Mouse (Mus musculus) thymus, adult 2 months (tissue): ENCODE results near the gene Rhag. TPM values are rescaled to one million over a fixed set of nuclear protein-coding genes. Genes with fewer than 3 reads are reported as not detected.
A peak's percentile ranks its signal among the peaks of the same experiment; 100 is the strongest.

ENCODE experiments used
- DNase-seq: peaks from one replicate; pipeline ENCODE4 v3.0.0; 2021
- H3K27ac ChIP-seq: fragments of 200-500 bp; 2 replicates; pipeline ENCODE4 v1.5.1; 2012; ENCODE audit warnings: low read length, control low read depth; ENCODE audit not compliant: control insufficient read depth, insufficient read depth
- H3K27me3 ChIP-seq: fragments of 200-500 bp; 2 replicates; pipeline ENCODE4 v1.6.1; 2012; ENCODE audit warnings: mild to moderate bottlenecking, low read length, moderate library complexity, mixed read lengths; ENCODE audit not compliant: control insufficient read depth, insufficient read depth
- H3K36me3 ChIP-seq: fragments of 200-500 bp; 2 replicates; pipeline ENCODE4 v1.6.1; 2012; ENCODE audit warnings: mild to moderate bottlenecking, low read length, moderate library complexity; ENCODE audit not compliant: control insufficient read depth, insufficient read depth
- H3K4me1 ChIP-seq: fragments of 200-500 bp; replicated peaks from 2 replicates; pipeline ENCODE4 v1.6.1; 2012; ENCODE audit warnings: low read length; ENCODE audit not compliant: control insufficient read depth, insufficient read depth
- H3K4me3 ChIP-seq: fragments of 200-500 bp; 2 replicates; pipeline ENCODE4 v1.5.1; 2012; ENCODE audit warnings: mild to moderate bottlenecking, low read length, control low read depth, moderate library complexity; ENCODE audit not compliant: control insufficient read depth, insufficient read depth
- CTCF ChIP-seq: fragments of 200-500 bp; IDR thresholded peaks from 2 replicates; pipeline ENCODE4 v1.5.1; 2012; ENCODE audit warnings: mild to moderate bottlenecking, control low read depth, low read length, moderate library complexity, borderline replicate concordance; ENCODE audit not compliant: control insufficient read depth, poor library complexity, insufficient read depth; ENCODE audit errors: extremely low read depth
- POLR2A ChIP-seq: fragments of 200-500 bp; IDR thresholded peaks from 2 replicates; pipeline ENCODE4 v1.6.1; 2012; ENCODE audit warnings: mild to moderate bottlenecking, low read length, control low read depth, moderate library complexity; ENCODE audit not compliant: control insufficient read depth, poor library complexity, insufficient read depth; ENCODE audit errors: extremely low read depth
- WGBS: fragments of 180-500 bp; shearing (Covaris S2); methylation state at CpG from one replicate; pipeline ENCODE4 v1.1.7; 2018; 5-methylcytosine and 5-hydroxymethylcytosine counted together
- polyA plus RNA-seq: library from polyadenylated mRNA; depleted of rRNA; stranded (reverse); fragments of >200 nt; gene quantifications from 2 replicates; pipeline ENCODE4 v1.2.3, GENCODE M21; 2012

Rhag gene
- polyA plus RNA-seq, 1 experiment, result not detected

DNA sequence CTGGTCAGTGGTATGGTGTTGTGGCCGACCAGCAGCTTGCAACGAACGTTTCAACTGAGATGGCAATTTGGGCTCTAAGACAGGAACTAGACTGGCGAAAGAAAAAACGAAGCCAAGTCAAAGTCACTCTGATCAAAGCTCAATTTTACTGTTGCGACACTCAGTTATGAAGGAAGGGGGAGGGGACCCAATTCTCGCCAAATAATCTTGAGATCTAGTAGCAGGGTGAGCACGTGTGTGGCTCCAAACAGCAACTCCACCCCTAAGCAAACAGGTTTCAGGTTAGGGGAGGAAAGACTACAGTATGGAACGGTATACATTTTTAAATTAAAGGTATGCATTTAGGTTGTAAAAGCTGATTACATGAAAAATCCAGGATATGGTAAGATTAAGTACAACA, 10.6 kb downstream of the Rhag start:
- 26% methylated on average over 9 of the region's 9 CpGs for WGBS
- no peaks in the 10 kb centered on the region for H3K36me3 ChIP-seq
- H3K27ac ChIP-seq, result no peak overlapping the region

DNA sequence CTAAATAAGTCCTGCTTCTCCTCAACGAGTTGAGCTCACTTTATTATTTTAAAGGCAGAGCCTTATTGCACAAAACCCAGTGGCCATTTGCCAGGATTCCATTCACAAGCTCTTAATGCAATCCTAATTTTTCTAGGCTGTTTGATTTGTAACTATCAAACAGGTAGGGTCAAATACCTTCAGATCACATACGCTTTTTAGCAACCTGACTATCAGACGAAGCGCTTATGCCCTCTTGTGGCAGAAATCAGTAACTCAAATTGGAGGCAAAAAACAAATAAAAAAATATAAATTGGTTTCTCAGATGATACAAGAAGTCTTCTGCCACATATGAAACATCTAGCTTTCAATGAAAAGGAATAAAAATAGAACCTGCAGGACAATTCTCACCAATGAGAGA, 12.9 kb downstream of the Rhag start:
- no peak for DNase-seq

More for the DNA sequence above, 10.6 kb downstream of the Rhag start:
- DNase-seq, result no peak
- H3K4me3 ChIP-seq, result no peak overlapping the region
- TF ChIP-seq POLR2A (no peak), CTCF (no peak)
- no peaks in the 10 kb centered on the region for H3K27me3 ChIP-seq
- no peaks in the 10 kb centered on the region for H3K4me1 ChIP-seq

DNA sequence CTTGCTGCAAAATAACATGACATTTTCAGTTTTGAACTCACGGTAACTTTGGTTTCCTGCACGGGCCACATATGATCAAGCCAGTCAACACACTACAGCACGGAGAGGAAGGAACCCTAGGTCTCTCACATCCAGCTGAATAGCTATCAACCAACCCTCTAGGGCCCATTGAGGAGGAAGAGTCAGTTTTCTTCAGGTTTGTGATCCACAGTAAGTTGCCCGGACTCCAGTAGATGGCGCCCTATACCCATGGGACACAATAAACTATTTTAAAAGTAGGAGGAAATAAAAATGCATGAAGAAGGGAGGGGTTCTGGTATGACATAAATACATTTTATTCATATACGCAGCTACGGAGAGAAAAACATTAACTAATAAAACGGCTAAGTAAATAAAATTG, 13.6 kb downstream of the Rhag start:
- H3K27ac ChIP-seq, result no peak overlapping the region
- no peaks in the 10 kb centered on the region for H3K36me3 ChIP-seq
- no peak overlapping the region for H3K4me3 ChIP-seq
- 30% methylated on average over 8 of the region's 8 CpGs for WGBS
- TF ChIP-seq POLR2A (no peak), CTCF (no peak)
- peak; percentile 23 for DNase-seq
- no peaks in the 10 kb centered on the region for H3K27me3 ChIP-seq
- H3K4me1 ChIP-seq, result no peaks in the 10 kb centered on the region

More for the DNA sequence above, 12.9 kb downstream of the Rhag start:
- Histone ChIP-seq H3K4me1 (no peaks in the 10 kb centered on the region), H3K4me3 (no peak overlapping the region), H3K27ac (no peak overlapping the region), H3K27me3 (no peaks in the 10 kb centered on the region), H3K36me3 (no peaks in the 10 kb centered on the region)
- TF ChIP-seq POLR2A, result no peak
- no peak for TF ChIP-seq CTCF
- 19% methylated on average over 4 of the region's 4 CpGs for WGBS

DNA sequence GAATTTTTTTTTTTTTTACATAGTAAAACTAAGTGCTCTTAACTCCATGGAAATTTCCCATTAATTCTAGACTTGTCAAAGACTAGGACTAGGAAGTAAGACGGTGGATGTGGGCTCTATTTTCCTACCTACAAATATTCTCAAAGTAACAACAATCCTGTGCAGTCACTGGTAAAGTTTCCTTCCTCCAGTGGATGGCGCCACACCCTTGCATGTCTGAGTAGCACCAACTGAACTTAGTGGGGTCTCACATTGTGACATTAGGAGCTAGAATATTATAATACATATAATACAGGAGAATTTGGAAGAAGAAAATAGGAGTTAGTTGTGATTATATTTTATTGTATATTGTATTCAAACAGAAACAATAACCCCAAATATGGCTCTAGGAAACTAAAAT, 20.9 kb downstream of the Rhag start:
- DNase-seq, result no peak
- H3K36me3 ChIP-seq, result no peaks in the 10 kb centered on the region
- TF ChIP-seq CTCF (no peak), POLR2A (no peak)
- H3K27ac ChIP-seq, result no peak overlapping the region
- no peak overlapping the region for H3K4me3 ChIP-seq
- H3K27me3 ChIP-seq, result no peaks in the 10 kb centered on the region
- 50% methylated on average over 2 of the region's 2 CpGs for WGBS
- no peaks in the 10 kb centered on the region for H3K4me1 ChIP-seq

DNA sequence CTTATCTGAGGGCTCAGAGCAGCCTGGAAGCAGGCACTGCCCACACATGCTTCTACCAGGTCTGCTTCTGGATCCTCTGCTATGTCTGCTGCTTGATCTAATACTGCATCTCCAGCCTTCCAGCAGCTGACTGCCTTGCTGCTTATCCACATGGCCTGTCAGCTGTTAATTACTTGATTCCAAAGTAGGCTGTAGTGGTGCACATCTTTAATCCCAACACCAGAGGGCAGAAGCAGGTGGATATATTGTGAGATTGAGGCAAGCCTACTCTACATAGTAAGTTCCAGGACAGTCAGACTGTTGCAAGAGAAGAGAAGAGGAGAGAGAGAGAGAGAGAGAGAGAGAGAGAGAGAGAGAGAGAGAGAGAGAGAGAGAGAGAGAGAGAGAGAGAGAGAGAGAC, 26.4 kb downstream of the Rhag start:
- TF ChIP-seq POLR2A (no peak), CTCF (no peak)
- Histone ChIP-seq H3K4me1 (no peaks in the 10 kb centered on the region), H3K27me3 (no peaks in the 10 kb centered on the region), H3K27ac (no peak overlapping the region), H3K36me3 (no peaks in the 10 kb centered on the region), H3K4me3 (no peak overlapping the region)
- no peak for DNase-seq

DNA sequence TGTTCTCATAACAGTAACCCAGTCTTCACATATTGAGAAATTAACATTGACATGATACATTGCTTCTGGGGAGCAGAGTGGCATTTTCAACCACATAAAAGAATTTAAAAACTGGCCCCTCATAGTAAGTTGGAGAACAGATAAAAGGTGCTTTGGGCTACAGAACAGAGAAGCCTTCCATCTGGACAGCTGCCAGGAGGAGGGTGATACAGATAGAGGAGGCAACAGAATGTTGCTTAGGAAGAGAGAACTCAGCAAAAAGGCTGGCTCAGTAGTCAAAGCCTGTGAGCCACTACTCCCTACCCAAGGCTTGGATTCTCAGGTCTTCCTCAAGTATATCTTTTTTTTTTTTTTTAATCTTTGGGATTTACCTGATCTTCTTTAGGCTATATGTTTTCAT, 44.1 kb downstream of the Rhag start:
- no peak overlapping the region for H3K4me3 ChIP-seq
- no peak overlapping the region for H3K27ac ChIP-seq
- no peak for TF ChIP-seq CTCF
- no peak for TF ChIP-seq POLR2A
- DNase-seq, result no peak
- H3K27me3 ChIP-seq, result no peaks in the 10 kb centered on the region
- no peaks in the 10 kb centered on the region for H3K36me3 ChIP-seq
- no peaks in the 10 kb centered on the region for H3K4me1 ChIP-seq

DNA sequence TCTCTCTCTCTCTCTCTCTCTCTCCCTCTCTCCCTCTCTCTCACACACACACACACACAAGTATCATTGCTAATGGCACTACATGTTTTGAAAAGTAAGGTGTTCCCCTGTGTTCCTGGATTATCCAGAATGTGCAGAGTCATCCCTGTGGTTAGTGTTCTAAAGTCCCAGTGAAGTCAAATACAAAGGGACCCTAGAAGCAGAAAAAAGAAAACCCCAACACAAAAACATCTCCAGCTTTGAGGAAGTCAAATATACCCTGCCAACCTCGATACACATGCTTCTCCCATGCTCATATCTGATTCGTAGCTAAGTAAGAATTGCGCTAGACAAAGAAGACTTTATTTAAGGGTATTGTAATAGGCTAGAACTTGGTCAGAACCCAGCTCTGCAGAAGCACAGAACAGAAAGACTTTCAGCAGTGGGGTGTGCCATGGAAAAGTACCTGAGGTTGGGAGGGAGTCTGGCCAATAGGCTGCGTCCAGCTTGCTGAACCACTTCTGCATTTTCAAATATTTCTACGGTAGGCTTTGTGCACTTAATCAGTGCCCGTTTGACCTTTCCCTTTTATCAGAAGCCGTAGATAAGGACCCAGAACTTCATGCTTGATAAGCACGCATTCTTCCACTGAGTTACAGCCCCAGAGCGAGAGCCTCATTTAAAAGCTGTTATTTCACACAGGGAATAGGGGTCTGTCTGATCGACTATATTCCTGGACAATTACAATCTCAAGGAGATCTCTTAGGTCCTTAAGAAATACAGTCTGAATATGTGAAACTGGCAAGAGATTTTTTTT, 58.2 kb downstream of the Rhag start:
- Histone ChIP-seq H3K4me1 (no peaks in the 10 kb centered on the region), H3K27me3 (no peaks in the 10 kb centered on the region), H3K36me3 (no peaks in the 10 kb centered on the region), H3K4me3 (no peak overlapping the region), H3K27ac (no peak overlapping the region)
- 22% methylated on average over 10 of the region's 10 CpGs for WGBS
- no peak for DNase-seq
- TF ChIP-seq POLR2A (no peak), CTCF (no peak)

DNA sequence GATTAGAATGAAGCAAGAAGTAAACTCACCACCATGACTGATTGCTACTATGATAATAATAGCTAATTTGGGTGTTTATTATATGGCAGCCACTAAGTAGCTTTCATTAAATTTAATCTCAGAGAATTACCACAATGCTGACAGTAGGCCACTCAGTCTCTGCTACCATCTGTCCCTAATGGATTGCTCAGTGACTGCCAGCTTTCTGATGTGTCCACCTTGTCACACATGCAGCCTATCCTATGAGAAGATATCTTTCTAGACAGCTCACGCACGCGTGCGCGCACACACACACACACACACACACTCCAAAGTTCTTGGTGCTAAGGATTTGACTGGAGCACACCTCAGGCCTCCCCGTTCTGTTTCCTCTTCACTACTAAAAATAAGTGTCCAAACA, 61.7 kb downstream of the Rhag start:
- Histone ChIP-seq H3K36me3 (no peaks in the 10 kb centered on the region), H3K4me1 (no peaks in the 10 kb centered on the region), H3K27ac (no peak overlapping the region), H3K4me3 (no peak overlapping the region), H3K27me3 (no peaks in the 10 kb centered on the region)
- DNase-seq, result no peak
- 97% methylated on average over 6 of the region's 6 CpGs for WGBS
- TF ChIP-seq POLR2A (no peak), CTCF (no peak)
